Mouse (Mus musculus): ENCODE results near the gene Scyl1.

Scyl1 gene

DNA sequence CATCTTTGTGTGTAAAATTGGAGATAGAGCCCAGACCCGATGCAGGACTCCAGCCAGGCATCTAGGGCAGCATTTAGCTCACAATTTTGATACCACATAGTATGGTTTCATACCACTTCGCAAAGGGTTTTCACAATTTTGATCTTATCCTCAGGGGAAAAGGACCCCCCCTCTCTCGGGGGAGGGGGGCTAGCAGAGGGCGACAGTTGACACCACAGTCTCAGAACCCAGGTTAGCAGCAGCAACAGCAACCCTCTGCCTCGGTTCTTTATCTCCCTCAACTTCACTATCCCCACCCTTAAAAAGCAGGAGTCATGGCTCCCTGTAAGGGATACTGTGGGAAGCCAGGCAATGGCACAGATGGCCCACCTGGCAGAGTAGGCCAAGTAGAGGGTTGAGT lies 58.0 kb downstream of the Scyl1 start:
- DNase-seq: no peak

DNA sequence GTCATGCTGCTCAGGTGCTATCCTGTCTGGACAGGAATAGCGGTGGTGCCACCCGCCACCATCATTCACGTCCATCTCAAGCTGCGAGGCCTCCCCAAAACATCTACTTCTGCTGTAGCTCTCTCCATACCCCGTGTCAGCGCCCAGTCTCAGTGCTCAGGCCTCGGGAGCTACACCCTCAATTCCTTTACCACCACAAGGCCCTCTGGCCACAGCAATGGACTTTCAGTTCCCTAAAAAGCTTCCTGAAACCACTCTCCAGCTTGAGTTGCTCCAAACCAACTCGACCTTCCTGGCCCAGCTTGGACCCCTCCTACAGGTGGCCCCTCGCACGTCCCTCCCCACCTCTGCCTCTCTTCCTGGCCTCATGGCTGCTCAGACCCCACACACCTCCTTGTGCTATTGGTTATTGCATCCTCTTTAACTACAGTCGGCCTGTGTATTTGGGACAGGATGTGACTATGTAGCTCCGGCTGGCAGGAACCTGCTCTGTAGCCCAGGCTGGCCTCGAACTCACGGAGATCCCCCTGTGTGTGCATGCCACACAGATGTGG lies 59.2 kb downstream of the Scyl1 start:
- DNase-seq: no peak

DNA sequence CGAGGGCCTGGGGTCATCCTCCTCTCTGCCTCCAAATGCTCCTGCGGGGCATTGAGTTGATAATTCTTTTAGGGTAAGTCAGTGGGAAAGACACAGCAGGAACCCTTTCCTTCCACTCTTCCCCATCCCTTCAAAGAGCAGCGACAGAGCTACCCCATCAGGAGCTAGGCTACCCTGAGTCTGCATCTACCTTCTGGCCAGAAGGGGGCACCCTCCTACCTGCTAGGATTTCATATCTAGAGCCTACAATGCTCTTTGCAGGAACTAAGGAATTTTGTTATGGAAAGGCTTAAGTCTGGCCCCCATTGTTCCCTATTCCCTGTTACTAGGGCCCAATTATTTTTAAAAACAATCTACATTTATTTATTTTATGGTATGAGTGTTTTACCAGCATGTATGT lies 60.0 kb downstream of the Scyl1 start:
- peak; percentile 64 for DNase-seq

DNA sequence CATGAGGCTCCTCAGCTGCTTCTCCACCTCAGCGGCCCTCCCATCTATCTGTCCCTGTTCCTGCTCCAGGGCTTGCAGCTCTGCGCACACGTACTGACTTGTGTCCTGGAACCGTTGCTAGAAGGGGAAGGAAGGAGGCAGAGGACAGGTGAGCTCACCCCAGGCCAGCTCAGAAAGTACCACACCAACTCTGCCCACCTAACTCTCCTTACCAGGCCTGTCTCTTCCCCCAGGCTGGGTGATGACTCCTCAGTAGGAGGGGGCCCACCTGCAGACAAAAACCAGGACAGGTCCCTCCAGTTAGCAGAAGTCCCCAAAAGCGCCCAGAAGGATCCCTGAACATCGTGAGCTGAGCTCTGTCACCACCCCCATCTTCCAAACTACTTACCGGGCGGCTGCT lies 60.6 kb downstream of the Scyl1 start:
- no peak for DNase-seq

DNA sequence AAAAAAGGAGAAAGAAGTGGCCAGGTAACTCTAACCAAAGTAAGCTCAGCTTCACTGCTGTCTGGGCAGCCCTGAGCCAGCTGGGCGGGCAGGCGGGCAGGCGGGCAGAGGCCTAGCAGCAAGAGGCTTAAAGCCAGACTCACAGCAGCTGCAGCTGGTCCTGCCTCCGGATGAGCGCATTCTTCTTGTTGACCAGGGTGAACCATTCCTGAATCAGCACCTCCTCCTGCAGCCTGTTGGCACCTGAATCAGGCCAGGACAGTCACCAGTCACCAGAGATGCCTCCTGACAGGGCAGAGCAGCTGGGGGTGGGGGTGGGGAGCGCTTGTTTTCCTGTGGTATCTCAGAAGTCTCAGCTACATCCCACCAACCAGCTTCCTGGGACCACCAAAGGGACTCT lies 61.2 kb downstream of the Scyl1 start:
- no peak for DNase-seq

All from thymus, postnatal 25 days (tissue).